Mouse (Mus musculus): Measurements from ENCODE around the gene Atp6v1g3. TPM values are rescaled to one million over a fixed set of nuclear protein-coding genes. Genes with fewer than 3 reads are reported as not detected.

The Atp6v1g3 gene
- polyA plus RNA-seq, 1 experiment = not detected

- DNase-seq (ENCODE audit: low spot score) = no peak
Measured at GRCm38 (mm10) chr1:138289455-138290425, 16.2 kb downstream of the Atp6v1g3 start.

- DNase-seq (ENCODE audit: low spot score) = no peak
Measured at GRCm38 (mm10) chr1:138291463-138291862, 17.9 kb downstream of the Atp6v1g3 start.

- no peak for DNase-seq (ENCODE audit: low spot score)
Measured at GRCm38 (mm10) chr1:138294487-138294886, 20.9 kb downstream of the Atp6v1g3 start.

- DNase-seq (ENCODE audit: low spot score) = no peak
Measured at GRCm38 (mm10) chr1:138298156-138298555, 24.6 kb downstream of the Atp6v1g3 start.

GRCm38 (mm10) chr1:138299576-138299975 is 26.0 kb downstream of the Atp6v1g3 start:
- no peak for DNase-seq (ENCODE audit: low spot score)

GRCm38 (mm10) chr1:138301920-138302319 is 28.4 kb downstream of the Atp6v1g3 start:
- no peak for DNase-seq (ENCODE audit: low spot score)

- DNase-seq (ENCODE audit: low spot score) = no peak
Measured at GRCm38 (mm10) chr1:138302756-138303155, 29.2 kb downstream of the Atp6v1g3 start.

GRCm38 (mm10) chr1:138303296-138303695 is 29.8 kb downstream of the Atp6v1g3 start:
- DNase-seq (ENCODE audit: low spot score) = no peak

- no peak for DNase-seq (ENCODE audit: low spot score)
Measured at GRCm38 (mm10) chr1:138304141-138304915, 30.8 kb downstream of the Atp6v1g3 start.

GRCm38 (mm10) chr1:138322657-138323056 is 49.1 kb downstream of the Atp6v1g3 start:
- DNase-seq (ENCODE audit: low spot score) = no peak

- DNase-seq (ENCODE audit: low spot score) = no peak
Measured at GRCm38 (mm10) chr1:138323076-138323630, 49.6 kb downstream of the Atp6v1g3 start.

- DNase-seq (ENCODE audit: low spot score) = no peak
Measured at GRCm38 (mm10) chr1:138326091-138326490, 52.6 kb downstream of the Atp6v1g3 start.

- DNase-seq (ENCODE audit: low spot score) = no peak
Measured at GRCm38 (mm10) chr1:138326566-138326965, 53.0 kb downstream of the Atp6v1g3 start.

- DNase-seq (ENCODE audit: low spot score) = no peak
Measured at GRCm38 (mm10) chr1:138327466-138328245, 54.1 kb downstream of the Atp6v1g3 start.

- DNase-seq (ENCODE audit: low spot score) = no peak
Measured at GRCm38 (mm10) chr1:138328320-138328719, 54.8 kb downstream of the Atp6v1g3 start.

GRCm38 (mm10) chr1:138330556-138330955 is 57.0 kb downstream of the Atp6v1g3 start:
- DNase-seq (ENCODE audit: low spot score) = no peak

- DNase-seq (ENCODE audit: low spot score) = no peak
Measured at GRCm38 (mm10) chr1:138331596-138331995, 58.1 kb downstream of the Atp6v1g3 start.

- no peak for DNase-seq (ENCODE audit: low spot score)
Measured at GRCm38 (mm10) chr1:138334701-138335100, 61.2 kb downstream of the Atp6v1g3 start.

GRCm38 (mm10) chr1:138337417-138337816 is 63.9 kb downstream of the Atp6v1g3 start:
- DNase-seq (ENCODE audit: low spot score) = no peak

Measured in urinary bladder, adult 2 months (tissue).